Mouse (Mus musculus) kidney, embryonic 15.5 days (tissue): ENCODE data around the gene Fbxl13. TPM values are rescaled to one million over a fixed set of nuclear protein-coding genes. Genes with fewer than 3 reads are reported as not detected.

ENCODE experiments used
- ATAC-seq: fragments of 200-750 bp; cut with Nextera tagmentation; replicated peaks from 2 replicates; pipeline ENCODE4 v1.8.0; 2017; ENCODE audit warnings: moderate TSS enrichment; ENCODE audit not compliant: low FRiP score
- H3K27ac ChIP-seq: fragments of 300-500 bp; sonication (generic); 2 replicates; pipeline ENCODE4 v1.5.1; 2015; ENCODE audit warnings: mild to moderate bottlenecking, inconsistent platforms
- H3K27me3 ChIP-seq: fragments of 300-500 bp; sonication (generic); 2 replicates; pipeline ENCODE4 v1.6.1; 2015; ENCODE audit warnings: inconsistent platforms
- H3K36me3 ChIP-seq: fragments of 300-500 bp; sonication (generic); 2 replicates; pipeline ENCODE4 v1.6.1; 2015; ENCODE audit warnings: inconsistent platforms
- H3K4me1 ChIP-seq: fragments of 300-500 bp; sonication (generic); 2 replicates; pipeline ENCODE4 v1.6.1; 2015; ENCODE audit warnings: inconsistent platforms
- H3K4me2 ChIP-seq: fragments of 300-500 bp; sonication (generic); 2 replicates; pipeline ENCODE4 v1.6.1; 2015; ENCODE audit warnings: moderate library complexity, mild to moderate bottlenecking, inconsistent platforms
- H3K4me3 ChIP-seq: fragments of 300-500 bp; sonication (generic); replicated peaks from 2 replicates; pipeline ENCODE4 v1.5.1; 2015; ENCODE audit warnings: mild to moderate bottlenecking, inconsistent platforms
- H3K9ac ChIP-seq: fragments of 300-500 bp; sonication (generic); 2 replicates; pipeline ENCODE4 v1.6.1; 2015; ENCODE audit warnings: mild to moderate bottlenecking, inconsistent platforms
- H3K9me3 ChIP-seq: fragments of 300-500 bp; sonication (generic); replicated peaks from 2 replicates; pipeline ENCODE4 v1.6.1; 2016; ENCODE audit warnings: inconsistent platforms
- WGBS: fragments of 180-500 bp; shearing (Covaris S2); methylation state at CpG from one replicate; pipeline ENCODE4 v1.1.7; 2015; ENCODE audit warnings: mixed read lengths; 5-methylcytosine and 5-hydroxymethylcytosine counted together
- polyA plus RNA-seq: library from polyadenylated mRNA; unstranded; fragments of >200 nt; fragmentation: Nextera tagmentation; extraction: Ambion mirVana; gene quantifications from 2 replicates; pipeline ENCODE4 v1.2.1, GENCODE M21; 2015

Gene Fbxl13
- polyA plus RNA-seq, 1 experiment from 2014 or later: 0.42 TPM

- Histone ChIP-seq H3K27ac (no peak overlapping the region), H3K4me2 (no peak overlapping the region), H3K4me1 (peaks cover 10% of the 10 kb centered on the region), H3K9ac (no peak overlapping the region), H3K27me3 (no peaks in the 10 kb centered on the region), H3K9me3 (no peaks in the 10 kb centered on the region), H3K4me3 (no peak overlapping the region), H3K36me3 (0 out of 2 replicates have a peak, but pooled peaks cover 8% of the 10 kb centered on the region)
- no peak for ATAC-seq
- WGBS: 64% methylated on average over 2 of the region's 2 CpGs
These were observed 81.5 kb downstream of the Fbxl13 start for GRCm38 (mm10) chr5:21563936-21564335.

DNA sequence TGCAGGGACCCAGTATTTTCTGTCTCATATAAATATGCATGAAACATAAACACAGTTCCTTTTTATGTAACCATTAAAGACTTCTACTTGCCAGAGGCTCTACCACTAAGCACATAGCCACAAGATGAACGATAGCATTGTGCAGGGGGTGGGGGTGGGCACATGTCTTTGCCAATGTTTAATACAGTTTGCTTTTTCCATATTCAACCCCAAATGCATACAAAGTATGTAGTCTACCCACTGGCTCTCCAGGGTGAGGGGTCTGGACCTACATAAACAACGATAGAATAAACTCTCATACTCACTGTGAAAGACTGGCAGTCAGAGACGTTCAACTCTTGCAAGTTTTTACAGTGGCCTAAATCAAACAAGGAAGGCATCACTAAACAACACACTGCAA, 88.9 kb downstream of the Fbxl13 start:
- Histone ChIP-seq H3K27ac (no peak overlapping the region), H3K4me3 (no peak overlapping the region), H3K36me3 (0 out of 2 replicates have a peak, but pooled peaks cover 8% of the 10 kb centered on the region), H3K4me2 (no peak overlapping the region), H3K9ac (no peak overlapping the region), H3K4me1 (peaks cover 11% of the 10 kb centered on the region), H3K27me3 (no peaks in the 10 kb centered on the region), H3K9me3 (no peaks in the 10 kb centered on the region)
- WGBS: 71% methylated on average over 3 of the region's 3 CpGs
- no peak for ATAC-seq

DNA sequence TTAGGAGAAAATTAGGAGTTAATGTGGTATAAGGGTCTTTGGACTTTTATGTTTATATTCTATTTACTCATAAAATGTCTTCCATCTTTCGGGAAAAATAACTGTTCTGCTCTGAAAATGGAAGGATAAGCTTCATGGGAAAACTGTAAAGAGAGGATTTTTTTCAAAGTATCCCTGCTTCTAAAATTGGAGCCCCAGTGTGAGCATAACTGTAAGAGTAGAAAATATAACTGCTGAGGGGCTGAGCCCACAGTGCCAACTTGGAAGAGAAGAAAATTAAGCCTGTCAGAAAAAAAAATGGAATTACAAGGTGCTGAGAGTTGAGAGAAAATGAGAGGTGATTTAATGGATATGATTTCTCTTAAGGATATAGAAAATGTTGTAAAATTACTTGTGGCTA, 90.7 kb downstream of the Fbxl13 start:
- Histone ChIP-seq H3K9me3 (no peaks in the 10 kb centered on the region), H3K4me1 (peaks cover 11% of the 10 kb centered on the region), H3K4me2 (no peak overlapping the region), H3K27ac (no peak overlapping the region), H3K4me3 (no peak overlapping the region), H3K9ac (no peak overlapping the region), H3K36me3 (no peaks in the 10 kb centered on the region), H3K27me3 (no peaks in the 10 kb centered on the region)
- ATAC-seq: no peak
- 89% methylated on average over 1 of the region's 1 CpGs for WGBS

- Histone ChIP-seq H3K9me3 (no peaks in the 10 kb centered on the region), H3K4me1 (peaks cover 11% of the 10 kb centered on the region), H3K4me3 (no peak overlapping the region), H3K27ac (peak overlapping the region; percentile 41; the same call in 1 of the 2 replicates), H3K36me3 (no peaks in the 10 kb centered on the region), H3K4me2 (no peak overlapping the region), H3K27me3 (no peaks in the 10 kb centered on the region), H3K9ac (no peak overlapping the region)
- peak; percentile 99 for ATAC-seq
- 54% methylated on average over 4 of the region's 4 CpGs for WGBS
These were observed 91.7 kb downstream of the Fbxl13 start for GRCm38 (mm10) chr5:21553685-21554084.

DNA sequence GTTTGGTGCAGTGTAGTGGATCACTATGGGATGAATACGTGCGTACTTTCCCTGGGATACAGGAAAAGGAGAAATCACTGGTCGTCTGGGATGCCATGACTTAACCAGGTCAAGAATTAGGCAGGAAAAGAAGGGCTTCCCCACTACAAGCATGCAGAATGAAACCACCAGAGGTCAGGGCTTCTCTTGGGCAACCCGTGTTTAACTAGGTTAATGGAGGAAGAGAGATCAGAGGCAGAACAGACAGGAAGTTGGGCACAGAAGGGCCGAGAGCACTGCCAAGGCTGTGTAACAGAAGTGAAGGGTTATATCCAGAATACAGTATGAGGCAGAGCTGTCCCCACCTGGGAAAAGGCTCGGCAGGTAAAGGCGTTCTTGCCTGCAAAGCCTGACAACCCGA, 98.4 kb downstream of the Fbxl13 start:
- ATAC-seq: no peak
- H3K9me3 ChIP-seq: no peaks in the 10 kb centered on the region
- H3K36me3 ChIP-seq: peaks cover 2% of the 10 kb centered on the region; the same call in 1 of the 2 replicates
- no peaks in the 10 kb centered on the region for H3K27me3 ChIP-seq
- no peak overlapping the region for H3K4me3 ChIP-seq
- H3K4me2 ChIP-seq: no peak overlapping the region
- H3K27ac ChIP-seq: no peak overlapping the region
- no peak overlapping the region for H3K9ac ChIP-seq
- peaks cover 6% of the 10 kb centered on the region for H3K4me1 ChIP-seq
- 83% methylated on average over 8 of the region's 8 CpGs for WGBS

DNA sequence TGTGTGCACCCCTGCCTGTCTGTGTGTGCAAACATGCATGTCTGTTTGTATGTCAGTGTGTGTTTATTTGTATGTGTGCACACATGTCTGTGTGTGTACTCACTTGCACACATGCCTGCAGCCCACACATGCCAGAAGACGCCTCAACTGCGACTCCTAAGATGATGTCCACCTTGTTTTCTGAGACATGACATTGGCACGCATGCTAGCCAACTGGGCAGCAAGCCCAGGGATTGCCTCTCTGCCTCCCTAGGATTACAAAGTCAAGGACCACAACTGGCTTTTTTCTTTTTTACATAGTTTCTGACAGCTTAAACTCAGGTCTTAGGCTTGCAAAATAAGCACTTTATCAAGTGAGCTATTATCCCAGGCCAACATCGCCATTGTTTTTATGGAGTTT, 99.6 kb downstream of the Fbxl13 start:
- ATAC-seq: no peak
- WGBS: 66% methylated on average over 4 of the region's 4 CpGs

DNA sequence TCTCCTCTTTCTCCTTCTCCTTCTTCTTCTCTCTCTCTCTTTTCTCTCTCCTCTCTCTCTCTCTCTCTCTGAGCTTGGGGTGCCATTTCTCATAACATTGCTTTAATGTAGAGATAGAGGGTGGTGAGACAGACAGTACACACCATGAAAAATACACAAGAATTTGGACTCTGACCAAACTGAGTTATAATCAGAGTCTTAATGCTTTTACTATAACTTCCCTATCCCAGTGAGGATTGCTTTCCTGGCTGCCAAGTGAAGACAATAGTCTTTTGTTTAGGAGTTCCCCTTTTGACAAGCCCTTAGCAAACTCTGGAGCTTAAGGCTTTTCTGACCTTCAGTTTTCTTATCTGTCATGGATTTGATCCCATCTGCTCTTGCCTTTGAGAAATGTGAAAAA, 100.2 kb downstream of the Fbxl13 start:
- Histone ChIP-seq H3K36me3 (peaks cover 2% of the 10 kb centered on the region; the same call in 1 of the 2 replicates), H3K27ac (no peak overlapping the region), H3K27me3 (no peaks in the 10 kb centered on the region), H3K4me3 (peak overlapping the region; percentile 45; the same call in 1 of the 2 replicates), H3K4me2 (peak overlapping the region; percentile 56), H3K9ac (no peak overlapping the region), H3K9me3 (no peaks in the 10 kb centered on the region), H3K4me1 (peaks cover 6% of the 10 kb centered on the region)
- ATAC-seq: no peak

More for the DNA sequence above, 99.6 kb downstream of the Fbxl13 start:
- Histone ChIP-seq H3K4me1 (peaks cover 6% of the 10 kb centered on the region), H3K27ac (no peak overlapping the region), H3K9me3 (no peaks in the 10 kb centered on the region), H3K27me3 (no peaks in the 10 kb centered on the region), H3K4me3 (no peak overlapping the region), H3K36me3 (peaks cover 2% of the 10 kb centered on the region; the same call in 1 of the 2 replicates), H3K9ac (no peak overlapping the region), H3K4me2 (peak overlapping the region; percentile 56)

GRCm38 (mm10) chr5:21544821-21545220, 100.6 kb downstream of the Fbxl13 start:
- Histone ChIP-seq H3K27me3 (no peaks in the 10 kb centered on the region), H3K36me3 (peaks cover 2% of the 10 kb centered on the region; the same call in 1 of the 2 replicates), H3K9me3 (no peaks in the 10 kb centered on the region), H3K9ac (0 out of 2 replicates have a peak overlapping the region, but pooled peaks have one; percentile 45), H3K4me2 (peak overlapping the region; percentile 56), H3K4me1 (peaks cover 6% of the 10 kb centered on the region), H3K4me3 (peak overlapping the region; percentile 45), H3K27ac (peak overlapping the region; percentile 92)
- 56% methylated on average over 3 of the region's 3 CpGs for WGBS
- ATAC-seq: no peak

DNA sequence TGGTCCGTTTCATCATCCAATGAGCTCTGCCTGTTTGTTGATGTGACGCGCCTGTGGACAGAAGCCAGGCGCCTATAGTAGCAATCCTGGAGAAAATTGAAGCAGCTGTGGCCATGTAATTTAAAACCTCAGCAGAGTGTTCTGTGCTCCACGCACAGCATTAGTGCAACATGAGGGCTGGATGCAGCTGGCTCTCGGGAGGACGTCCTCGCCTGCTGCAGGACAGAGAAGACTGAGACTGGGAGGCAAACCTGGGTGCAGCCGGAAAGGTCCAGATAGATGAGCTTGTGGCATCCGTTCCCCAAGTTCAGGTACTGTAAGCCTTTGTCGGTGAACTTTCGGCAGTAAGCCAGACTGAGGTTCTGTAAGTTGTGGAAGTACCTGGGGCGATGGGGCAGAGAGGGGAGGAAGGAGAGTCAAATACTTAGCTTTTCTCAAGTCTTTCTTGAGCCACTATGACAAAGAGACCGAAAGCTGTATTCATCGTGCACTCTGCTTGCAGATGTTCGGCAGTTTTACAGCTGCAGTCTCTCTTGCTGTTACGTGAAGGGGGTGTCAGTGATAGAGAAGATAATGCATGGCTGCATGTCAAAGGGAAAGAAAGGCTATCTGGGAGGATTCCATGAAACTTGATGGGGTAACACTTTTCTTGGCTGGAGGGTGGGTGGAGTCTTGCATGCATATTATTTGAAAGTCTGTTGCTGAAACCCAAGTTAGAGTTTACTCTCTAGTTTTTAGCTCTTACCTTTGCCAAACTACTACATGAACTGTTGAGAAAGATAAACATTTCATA, 101.8 kb downstream of the Fbxl13 start, which contains the start of gene Lrrc17:
TSS of gene Lrrc17 (plus strand) at position 151 of the 793 bp plus-strand sequence.
- Histone ChIP-seq H3K4me2 (peak within 1 kb of the TSS; percentile 56), H3K9ac (peak within 1 kb of the TSS; percentile 45), H3K9me3 (no peaks in the 10 kb centered on the region), H3K36me3 (peaks cover 2% of the 10 kb centered on the region; the same call in 1 of the 2 replicates), H3K27ac (peak within 1 kb of the TSS; percentile 92), H3K27me3 (no peaks in the 10 kb centered on the region), H3K4me3 (peak within 1 kb of the TSS; percentile 45), H3K4me1 (peaks cover 6% of the 10 kb centered on the region)
- 18% methylated on average over 17 of the region's 17 CpGs for WGBS
- ATAC-seq: peak; percentile 96

GRCm38 (mm10) chr5:21542226-21542625, 103.2 kb downstream of the Fbxl13 start:
- WGBS: 72% methylated on average over 4 of the region's 4 CpGs
- Histone ChIP-seq H3K4me3 (no peak overlapping the region), H3K27ac (no peak overlapping the region), H3K9me3 (no peaks in the 10 kb centered on the region), H3K9ac (no peak overlapping the region), H3K27me3 (no peaks in the 10 kb centered on the region), H3K36me3 (peaks cover under 1% of the 10 kb centered on the region; the same call in 1 of the 2 replicates), H3K4me2 (no peak overlapping the region), H3K4me1 (peaks cover 6% of the 10 kb centered on the region)
- no peak for ATAC-seq

- Histone ChIP-seq H3K36me3 (no peaks in the 10 kb centered on the region), H3K4me3 (no peak overlapping the region), H3K4me1 (no peaks in the 10 kb centered on the region), H3K9ac (no peak overlapping the region), H3K4me2 (no peak overlapping the region), H3K27me3 (no peaks in the 10 kb centered on the region), H3K9me3 (no peaks in the 10 kb centered on the region), H3K27ac (no peak overlapping the region)
- whole genome bisulfite sequencing: 91% methylated on average over 5 of the region's 5 CpGs
- no peak for ATAC-seq
These were observed 112.5 kb downstream of the Fbxl13 start for GRCm38 (mm10) chr5:21532921-21533320.

GRCm38 (mm10) chr5:21532126-21532525, 113.3 kb downstream of the Fbxl13 start:
- H3K27ac ChIP-seq: no peak overlapping the region
- H3K4me3 ChIP-seq: no peak overlapping the region
- H3K4me1 ChIP-seq: 0 out of 2 replicates have a peak, but pooled peaks cover 6% of the 10 kb centered on the region
- no peak overlapping the region for H3K9ac ChIP-seq
- no peak overlapping the region for H3K4me2 ChIP-seq
- WGBS: 86% methylated on average over 2 of the region's 2 CpGs
- no peaks in the 10 kb centered on the region for H3K9me3 ChIP-seq
- H3K36me3 ChIP-seq: no peaks in the 10 kb centered on the region
- ATAC-seq: no peak
- no peaks in the 10 kb centered on the region for H3K27me3 ChIP-seq
